Mouse (Mus musculus): ENCODE data around the gene Hoxa7. TPM values are rescaled to one million over a fixed set of nuclear protein-coding genes. Genes with fewer than 3 reads are reported as not detected.

Gene Hoxa7
- total and polyA plus RNA-seq, 2 experiments from 2014 or later = 0.07 TPM; not detected in 1

DNA sequence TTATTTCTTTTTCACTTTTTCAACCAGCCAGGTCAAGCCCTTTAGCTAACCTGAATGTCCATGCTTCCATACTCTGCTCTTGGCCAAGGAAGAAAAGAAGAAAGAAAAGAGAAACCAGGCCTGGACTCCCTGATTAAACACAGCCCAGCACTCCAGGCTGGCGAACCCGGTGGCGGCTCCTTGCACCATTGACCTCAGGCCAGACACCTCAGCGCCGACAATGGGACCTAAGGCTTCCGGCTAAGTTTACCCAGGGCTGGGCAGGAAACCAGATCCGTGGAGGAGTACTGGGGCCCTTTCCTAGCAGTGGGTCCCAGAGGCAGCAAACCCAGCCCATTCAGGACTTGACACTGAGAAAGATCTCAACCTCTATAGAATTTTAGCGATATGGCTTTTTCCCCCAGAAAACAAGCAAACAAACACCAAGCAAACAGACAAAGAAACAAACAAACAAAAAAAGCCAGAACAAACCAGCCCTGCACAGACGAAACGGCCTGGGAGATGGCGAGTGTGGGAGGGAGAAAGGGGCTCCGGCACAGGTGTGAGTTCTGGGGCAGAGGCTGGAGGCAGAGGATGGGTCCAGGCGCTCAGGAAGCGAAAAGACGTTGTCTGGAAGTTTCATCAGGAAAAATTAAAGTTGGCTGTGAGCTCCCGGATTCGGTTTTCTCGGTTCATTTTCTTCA, 10.4 kb upstream of the Hoxa7 start:
- WGBS = 3% methylated on average over 18 of the region's 18 CpGs
- no peak for TF ChIP-seq CTCF (IDR thresholded peaks at IDR 0.05; ENCODE audit: low read depth)
- no peak for TF ChIP-seq EP300 (IDR thresholded peaks at IDR 0.05; ENCODE audit: low read depth)
- H3K4me1 ChIP-seq (ENCODE audit: control insufficient read depth, insufficient read depth) = no peaks in the 10 kb centered on the region
- H3K27ac ChIP-seq (ENCODE audit: low read depth) = no peak overlapping the region
- no peak overlapping the region for H3K9ac ChIP-seq (replicated peaks; ENCODE audit: low read depth, low read length)
- no peaks in the 10 kb centered on the region for H3K36me3 ChIP-seq (replicated peaks; ENCODE audit: control insufficient read depth, insufficient read depth, low read length)
- 0 out of 2 replicates have a peak overlapping the region, but pooled peaks have one; percentile 6 for H3K4me3 ChIP-seq (ENCODE audit: low read depth, low read length)
- H3K9me3 ChIP-seq (replicated peaks; ENCODE audit: control insufficient read depth, low read length) = no peaks in the 10 kb centered on the region
- no peak overlapping the region for H3K4me2 ChIP-seq (ENCODE audit: low read depth, low read length)
- ATAC-seq (ENCODE audit: insufficient read depth, low read depth) (no peak), DNase-seq (ENCODE audit: low spot score) (no peak)
- peaks cover 98% of the 10 kb centered on the region for H3K27me3 ChIP-seq (ENCODE audit: control insufficient read depth, insufficient read depth, low read length)

DNA sequence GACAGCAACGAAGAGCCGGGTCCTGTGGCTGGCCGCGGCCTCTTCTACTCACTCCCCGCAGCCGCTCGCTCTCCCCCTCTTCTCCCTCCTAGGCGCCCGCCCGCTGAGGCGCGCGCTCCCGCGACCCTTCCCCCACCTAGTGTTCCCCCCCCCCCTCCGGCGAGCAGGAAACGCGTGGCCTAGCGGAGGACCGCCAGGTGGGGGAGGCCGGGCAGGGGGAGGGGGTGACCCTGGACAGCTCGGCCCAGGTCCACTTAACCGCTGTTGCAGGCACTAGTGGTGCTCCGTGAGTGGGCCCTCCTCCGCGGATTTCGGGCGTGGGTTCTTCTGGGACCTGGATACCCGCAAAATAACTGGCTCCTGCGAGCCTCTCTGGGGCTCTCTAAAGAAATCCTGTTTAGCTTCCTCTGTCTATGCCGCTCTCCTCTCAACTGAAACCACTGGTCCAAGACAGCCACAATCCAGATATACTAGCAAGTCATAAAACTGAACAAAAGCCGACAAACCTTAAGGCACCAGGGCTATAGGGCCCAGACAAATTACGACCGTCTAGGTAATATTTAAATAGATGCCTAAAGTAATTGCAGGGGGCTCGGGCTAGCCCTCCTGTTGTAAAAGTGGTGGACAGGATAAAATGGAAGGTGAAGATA, 9.0 kb upstream of the Hoxa7 start, which contains the start of gene Hoxa9:
TSS of gene Hoxa9 (minus strand) at position 574 of the 650 bp plus-strand sequence.
- DNase-seq (ENCODE audit: low spot score) = no peak
- 4% methylated on average over 19 of the region's 36 CpGs for WGBS

DNA sequence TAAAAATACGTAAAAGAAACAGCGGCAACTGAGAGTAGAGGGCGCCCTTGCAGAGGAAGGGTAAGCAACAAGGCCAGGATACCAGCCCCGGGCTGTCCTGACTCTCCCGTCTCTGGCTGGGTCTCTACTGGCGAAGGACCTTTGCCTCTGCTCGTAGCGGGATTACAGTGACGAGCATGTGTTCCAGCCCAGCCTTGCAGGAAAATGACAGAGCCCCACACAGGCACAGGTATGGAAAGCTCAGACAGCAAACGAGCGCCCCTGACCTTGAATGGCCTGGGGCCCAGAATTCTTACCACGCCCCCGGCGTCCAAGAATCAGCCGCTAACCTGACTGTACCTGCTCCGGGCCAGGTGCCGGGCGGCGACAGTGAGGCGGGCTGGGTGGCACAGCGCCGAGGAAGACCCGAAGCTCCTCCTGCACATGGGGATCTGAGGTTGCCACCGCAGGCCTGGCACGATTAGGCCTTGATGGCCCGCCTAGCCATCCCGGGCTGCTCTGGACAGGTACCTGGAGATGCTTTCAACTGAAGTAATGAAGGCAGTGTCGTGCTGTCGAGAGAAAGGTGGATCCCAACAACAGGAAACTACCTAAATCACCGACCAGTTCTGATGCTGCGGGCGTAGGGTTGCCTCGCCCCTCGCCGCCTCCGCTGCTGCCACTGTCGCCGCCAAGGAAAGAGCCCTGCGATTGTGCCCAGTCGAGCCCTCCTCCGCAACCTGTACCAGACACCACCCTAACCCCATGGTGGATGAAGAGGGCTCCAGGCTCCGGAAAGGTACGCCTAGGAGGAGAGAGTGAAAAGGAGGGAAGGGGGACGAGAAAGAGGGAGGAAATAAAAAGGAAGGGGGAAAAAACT, 8.1 kb upstream of the Hoxa7 start:
- 3% methylated on average over 44 of the region's 44 CpGs for WGBS
- no peak overlapping the region for H3K4me2 ChIP-seq (ENCODE audit: low read depth, low read length)
- ATAC-seq (ENCODE audit: insufficient read depth, low read depth) = no peak
- H3K9me3 ChIP-seq (replicated peaks; ENCODE audit: control insufficient read depth, low read length) = no peaks in the 10 kb centered on the region
- H3K4me1 ChIP-seq (ENCODE audit: control insufficient read depth, insufficient read depth) = no peaks in the 10 kb centered on the region
- no peak overlapping the region for H3K4me3 ChIP-seq (ENCODE audit: low read depth, low read length)
- H3K27me3 ChIP-seq (ENCODE audit: control insufficient read depth, insufficient read depth, low read length) = peaks cover 98% of the 10 kb centered on the region
- TF ChIP-seq CTCF (IDR thresholded peaks at IDR 0.05; ENCODE audit: low read depth) (no peak), EP300 (IDR thresholded peaks at IDR 0.05; ENCODE audit: low read depth) (no peak)
- no peak overlapping the region for H3K27ac ChIP-seq (ENCODE audit: low read depth)
- DNase-seq (ENCODE audit: low spot score) = no peak
- no peak overlapping the region for H3K9ac ChIP-seq (replicated peaks; ENCODE audit: low read depth, low read length)
- H3K36me3 ChIP-seq (replicated peaks; ENCODE audit: control insufficient read depth, insufficient read depth, low read length) = no peaks in the 10 kb centered on the region

More for the DNA sequence above, 9.0 kb upstream of the Hoxa7 start, which contains the start of gene Hoxa9:
- no peak within 1 kb of the TSS for H3K4me2 ChIP-seq (ENCODE audit: low read depth, low read length)
- no peaks in the 10 kb centered on the region for H3K9me3 ChIP-seq (replicated peaks; ENCODE audit: control insufficient read depth, low read length)
- TF ChIP-seq EP300 (IDR thresholded peaks at IDR 0.05; ENCODE audit: low read depth) = no peak
- TF ChIP-seq CTCF (IDR thresholded peaks at IDR 0.05; ENCODE audit: low read depth) = no peak
- H3K27me3 ChIP-seq (ENCODE audit: control insufficient read depth, insufficient read depth, low read length) = peaks cover 98% of the 10 kb centered on the region
- H3K4me3 ChIP-seq (ENCODE audit: low read depth, low read length) = peak within 1 kb of the TSS; percentile 15
- H3K27ac ChIP-seq (ENCODE audit: low read depth) = no peak within 1 kb of the TSS
- H3K9ac ChIP-seq (replicated peaks; ENCODE audit: low read depth, low read length) = no peak within 1 kb of the TSS
- ATAC-seq (ENCODE audit: insufficient read depth, low read depth) = no peak
- no peaks in the 10 kb centered on the region for H3K4me1 ChIP-seq (ENCODE audit: control insufficient read depth, insufficient read depth)
- H3K36me3 ChIP-seq (replicated peaks; ENCODE audit: control insufficient read depth, insufficient read depth, low read length) = no peaks in the 10 kb centered on the region

DNA sequence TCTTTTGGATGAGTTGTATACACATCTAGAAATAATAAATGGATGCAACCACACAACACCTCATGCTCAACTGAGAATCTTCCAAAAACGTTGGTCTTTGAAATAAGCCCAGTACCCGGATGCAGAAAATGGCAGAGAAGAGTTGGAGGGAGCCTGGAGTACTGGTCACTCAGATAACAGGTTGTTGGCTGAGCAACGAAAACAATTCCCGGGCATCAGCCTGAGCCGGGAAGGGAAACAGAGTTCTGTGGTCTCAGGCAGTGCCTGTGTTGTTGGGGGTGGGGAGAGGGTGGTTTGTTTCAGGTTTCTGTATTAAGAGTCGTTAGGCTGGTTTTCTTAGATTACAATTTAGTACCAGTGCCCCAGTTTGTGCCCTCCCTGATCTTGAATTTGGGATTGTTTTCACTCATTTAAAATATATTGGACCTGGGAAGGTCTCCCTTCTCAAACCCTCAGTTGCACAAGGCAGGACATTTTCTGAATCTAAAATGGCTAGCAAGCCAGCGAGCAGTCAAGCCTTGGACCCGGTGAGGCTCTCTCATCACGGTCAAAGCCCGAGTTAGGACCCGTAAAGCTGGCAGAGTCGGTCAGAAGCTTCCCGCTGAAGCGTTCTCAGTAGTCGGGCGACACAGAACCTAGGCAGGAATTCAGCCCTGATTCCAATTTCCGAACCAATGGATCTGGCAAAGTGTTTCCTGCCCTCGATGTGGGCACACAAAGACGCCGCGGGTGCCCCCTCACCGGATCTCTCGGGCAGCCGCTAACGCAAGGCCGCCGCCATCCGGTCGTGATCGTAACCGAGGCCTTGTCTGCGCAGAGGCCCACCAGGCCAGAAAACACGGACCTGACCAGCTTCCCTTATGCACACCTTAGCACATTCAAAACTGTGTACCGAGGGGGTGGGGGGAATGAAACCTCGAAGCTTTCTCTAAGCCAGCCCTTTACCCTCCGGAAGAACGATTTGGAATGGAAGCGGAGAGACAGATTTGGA, 7.1 kb upstream of the Hoxa7 start:
- 3% methylated on average over 38 of the region's 38 CpGs for WGBS
- H3K4me2 ChIP-seq (ENCODE audit: low read depth, low read length) = no peak overlapping the region

More for the DNA sequence above, 7.1 kb upstream of the Hoxa7 start:
- Histone ChIP-seq H3K9ac (replicated peaks; ENCODE audit: low read depth, low read length) (no peak overlapping the region), H3K27ac (ENCODE audit: low read depth) (no peak overlapping the region), H3K4me1 (ENCODE audit: control insufficient read depth, insufficient read depth) (no peaks in the 10 kb centered on the region), H3K9me3 (replicated peaks; ENCODE audit: control insufficient read depth, low read length) (no peaks in the 10 kb centered on the region), H3K4me3 (ENCODE audit: low read depth, low read length) (peak overlapping the region; percentile 15), H3K27me3 (ENCODE audit: control insufficient read depth, insufficient read depth, low read length) (peaks cover 98% of the 10 kb centered on the region), H3K36me3 (replicated peaks; ENCODE audit: control insufficient read depth, insufficient read depth, low read length) (no peaks in the 10 kb centered on the region)
- TF ChIP-seq EP300 (IDR thresholded peaks at IDR 0.05; ENCODE audit: low read depth) = no peak
- TF ChIP-seq CTCF (IDR thresholded peaks at IDR 0.05; ENCODE audit: low read depth) = no peak
- DNase-seq (ENCODE audit: low spot score) (no peak), ATAC-seq (ENCODE audit: insufficient read depth, low read depth) (no peak)
